Mouse (Mus musculus) adrenal gland, adult 2 months (tissue): ENCODE measurements at regions not wholly inside any gene's neighbourhood (a gene's known extent, or its start where the extent isn't known, plus 50 kb on each side); places are given as distances from the start of the nearest gene placed in this dataset.

Experiments
- DNase-seq: peaks from one replicate; pipeline ENCODE4 v3.0.0; 2021

DNA sequence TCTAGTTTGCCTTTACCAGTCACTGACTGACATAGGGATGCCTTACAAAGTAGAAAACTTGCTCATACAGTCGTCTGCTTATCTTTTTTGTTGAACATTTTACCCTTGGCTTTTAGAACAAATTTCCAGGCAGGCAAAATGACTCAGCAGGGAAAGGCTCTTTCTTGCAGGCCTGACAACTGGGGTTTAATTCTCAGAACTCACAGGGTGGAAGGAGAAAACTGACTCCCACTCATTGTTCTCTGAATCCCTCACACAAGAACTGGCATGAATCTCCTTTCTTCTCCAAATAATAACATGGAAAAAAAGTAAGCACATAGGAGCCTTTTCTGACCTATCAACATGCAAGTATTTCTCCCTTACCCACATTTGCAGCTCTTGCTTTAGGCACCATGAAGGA, 163.5 kb downstream of the Cps1 start:
- DNase-seq = peak; percentile 4

- DNase-seq = no peak
Observed at GRCm38 (mm10) chr1:67307591-67307990, 184.8 kb downstream of the Cps1 start.
